Mouse (Mus musculus) midbrain, postnatal 0 days (tissue): ENCODE data around the gene Eif4e1b. TPM values are rescaled to one million over a fixed set of nuclear protein-coding genes. Genes with fewer than 3 reads are reported as not detected.
A peak's percentile ranks its signal among the peaks of the same experiment; 100 is the strongest.

Experiments used
- ATAC-seq: fragments of 200-750 bp; cut with Nextera tagmentation; 2 replicates; pipeline ENCODE4 v1.8.0; 2017; ENCODE audit warnings: moderate number of reproducible peaks, mild to moderate bottlenecking, moderate TSS enrichment, moderate library complexity; ENCODE audit not compliant: low FRiP score
- DNase-seq: peaks from one replicate; pipeline ENCODE4 v3.0.0-alpha.2; 2015; ENCODE audit warnings: low spot score
- H3K27ac ChIP-seq: fragments of 300-500 bp; sonication (generic); 2 replicates; pipeline ENCODE4 v1.5.1; 2014; ENCODE audit warnings: low read depth, mild to moderate bottlenecking, low read length, mixed read lengths
- H3K27me3 ChIP-seq: fragments of 300-500 bp; sonication (generic); 2 replicates; pipeline ENCODE4 v1.6.1; 2014; ENCODE audit warnings: low read length, control low read depth, mixed read lengths; ENCODE audit not compliant: insufficient read depth
- H3K36me3 ChIP-seq: fragments of 300-500 bp; sonication (generic); 2 replicates; pipeline ENCODE4 v1.6.1; 2014; ENCODE audit warnings: low read length, control low read depth, mixed read lengths; ENCODE audit not compliant: insufficient read depth
- H3K4me1 ChIP-seq: fragments of 300-500 bp; sonication (generic); 2 replicates; pipeline ENCODE4 v1.6.1; 2014; ENCODE audit warnings: mild to moderate bottlenecking, control low read depth, antibody characterized with exemption, low read length, mixed read lengths; ENCODE audit not compliant: insufficient read depth
- H3K4me2 ChIP-seq: fragments of 300-500 bp; sonication (generic); 2 replicates; pipeline ENCODE4 v1.6.1; 2014; ENCODE audit warnings: low read depth, mild to moderate bottlenecking, low read length, mixed read lengths; ENCODE audit not compliant: poor library complexity, severe bottlenecking
- H3K4me3 ChIP-seq: fragments of 300-500 bp; sonication (generic); 2 replicates; pipeline ENCODE4 v1.5.1; 2014; ENCODE audit warnings: low read depth, mild to moderate bottlenecking, low read length, moderate library complexity
- H3K9ac ChIP-seq: fragments of 300-500 bp; sonication (generic); replicated peaks from 2 replicates; pipeline ENCODE4 v1.6.1; 2014; ENCODE audit warnings: mild to moderate bottlenecking, low read length, moderate library complexity, mixed read lengths; ENCODE audit not compliant: poor library complexity, severe bottlenecking
- H3K9me3 ChIP-seq: fragments of 300-500 bp; sonication (generic); 2 replicates; pipeline ENCODE4 v1.6.1; 2016; ENCODE audit warnings: low read length, control low read depth
- CTCF ChIP-seq: IDR thresholded peaks from 2 replicates; pipeline ENCODE4 v1.5.1; 2016; ENCODE audit warnings: antibody characterized with exemption, mild to moderate bottlenecking
- WGBS: fragments of 180-500 bp; shearing (Covaris S2); extraction: QIAGEN DNeasy Blood & Tissue Kit; methylation state at CpG from one replicate; pipeline ENCODE4 v1.1.7; 2014; 5-methylcytosine and 5-hydroxymethylcytosine counted together
- polyA plus RNA-seq: library from polyadenylated mRNA; unstranded; fragments of >200 nt; fragmentation: Nextera tagmentation; extraction: Ambion mirVana; gene quantifications from 2 replicates; pipeline ENCODE4 v1.2.1, GENCODE M21; 2015
- total RNA-seq: library from RNA; depleted of rRNA; stranded (reverse); fragments of >200 nt; gene quantifications from 2 replicates; pipeline ENCODE4 v1.2.3, GENCODE M21; 2014

Eif4e1b gene
- total and polyA plus RNA-seq, 2 experiments from 2014 or later: not detected

GRCm38 (mm10) chr13:54748190-54748589 lies 35.6 kb upstream of the Eif4e1b start:
- Histone ChIP-seq H3K27ac (peak overlapping the region; percentile 87), H3K27me3 (no peaks in the 10 kb centered on the region), H3K9ac (peak overlapping the region; percentile 84), H3K4me2 (peak overlapping the region; percentile 73), H3K4me1 (peaks cover 18% of the 10 kb centered on the region), H3K9me3 (no peaks in the 10 kb centered on the region), H3K4me3 (peak overlapping the region; percentile 65), H3K36me3 (no peaks in the 10 kb centered on the region)
- 76% methylated on average over 8 of the region's 8 CpGs for WGBS
- ATAC-seq (no peak), DNase-seq (no peak)
- TF ChIP-seq CTCF: no peak

DNA sequence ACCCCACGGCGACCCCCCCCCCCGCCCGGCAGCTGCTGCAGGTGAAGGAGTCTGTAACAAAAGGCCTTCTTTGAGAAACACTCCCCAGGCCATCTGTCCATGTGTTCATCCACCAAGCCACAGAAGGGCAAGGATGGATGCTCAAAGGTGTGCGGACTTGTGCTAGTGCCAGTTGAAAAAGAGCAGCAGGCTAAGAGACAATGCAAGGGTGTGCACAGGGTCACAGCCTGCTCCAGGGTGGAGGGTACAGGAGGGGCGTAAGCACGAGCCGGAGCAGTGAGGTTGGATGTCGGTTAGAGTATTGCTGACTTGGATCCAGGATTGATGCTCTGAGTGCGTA lies 35.1 kb upstream of the Eif4e1b start:
- WGBS: 23% methylated on average over 10 of the region's 10 CpGs
- Histone ChIP-seq H3K4me3 (peak overlapping the region; percentile 65), H3K9me3 (no peaks in the 10 kb centered on the region), H3K27me3 (no peaks in the 10 kb centered on the region), H3K4me1 (peaks cover 18% of the 10 kb centered on the region), H3K36me3 (no peaks in the 10 kb centered on the region), H3K27ac (peak overlapping the region; percentile 87), H3K4me2 (peak overlapping the region; percentile 73), H3K9ac (peak overlapping the region; percentile 84)
- DNase-seq (no peak), ATAC-seq (peak; percentile 36)
- no peak for TF ChIP-seq CTCF

- H3K4me2 ChIP-seq: peak overlapping the region; percentile 73
- H3K27me3 ChIP-seq: no peaks in the 10 kb centered on the region
- TF ChIP-seq CTCF: no peak
- no peaks in the 10 kb centered on the region for H3K36me3 ChIP-seq
- no peaks in the 10 kb centered on the region for H3K9me3 ChIP-seq
- peak overlapping the region; percentile 65 for H3K4me3 ChIP-seq
- WGBS: 3% methylated on average over 19 of the region's 100 CpGs
- peak overlapping the region; percentile 84 for H3K9ac ChIP-seq
- ATAC-seq (peak; percentile 81), DNase-seq (peak; percentile 86)
- H3K4me1 ChIP-seq: peaks cover 18% of the 10 kb centered on the region
- H3K27ac ChIP-seq: peak overlapping the region; percentile 87
These were observed 34.5 kb upstream of the Eif4e1b start for GRCm38 (mm10) chr13:54749061-54749863.

DNA sequence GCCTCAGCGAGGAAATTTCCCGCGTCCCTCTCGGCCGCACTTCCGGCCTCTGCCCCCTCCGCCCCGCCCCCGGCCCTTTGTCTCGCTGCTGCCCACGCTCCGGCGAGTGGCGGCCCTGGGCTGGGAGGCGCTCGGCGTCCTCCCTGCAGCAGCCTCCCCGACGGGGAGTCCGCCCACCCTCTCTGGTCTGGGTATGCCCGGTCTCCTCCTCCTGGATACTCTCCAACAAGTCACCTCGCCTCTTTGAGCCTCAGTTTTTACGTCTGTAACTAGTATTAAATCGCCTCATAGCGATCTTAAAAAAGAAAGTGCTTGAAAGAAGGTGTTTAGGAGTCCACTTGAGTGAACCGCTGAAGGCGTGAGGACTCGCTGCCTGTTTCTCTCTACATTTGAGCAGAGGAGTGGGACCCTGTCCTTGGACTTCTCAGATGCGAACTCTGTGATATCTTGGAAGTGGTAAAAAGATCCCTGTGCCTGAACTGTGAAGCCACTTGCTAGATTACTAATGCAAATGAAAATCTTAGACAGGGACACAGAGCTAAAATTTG lies 33.9 kb upstream of the Eif4e1b start, which contains the start of gene Gprin1:
Gprin1 (minus strand) TSS at position 11 of the 548 bp plus-strand sequence.
- no peaks in the 10 kb centered on the region for H3K27me3 ChIP-seq
- 4% methylated on average over 27 of the region's 29 CpGs for WGBS
- no peaks in the 10 kb centered on the region for H3K36me3 ChIP-seq
- H3K4me1 ChIP-seq: peaks cover 23% of the 10 kb centered on the region
- H3K4me2 ChIP-seq: peak within 1 kb of the TSS; percentile 73
- no peaks in the 10 kb centered on the region for H3K9me3 ChIP-seq
- no peak for TF ChIP-seq CTCF
- DNase-seq: peak; percentile 56
- H3K27ac ChIP-seq: peak within 1 kb of the TSS; percentile 87
- peak; percentile 58 for ATAC-seq
- H3K4me3 ChIP-seq: peak within 1 kb of the TSS; percentile 65
- peak within 1 kb of the TSS; percentile 84 for H3K9ac ChIP-seq

DNA sequence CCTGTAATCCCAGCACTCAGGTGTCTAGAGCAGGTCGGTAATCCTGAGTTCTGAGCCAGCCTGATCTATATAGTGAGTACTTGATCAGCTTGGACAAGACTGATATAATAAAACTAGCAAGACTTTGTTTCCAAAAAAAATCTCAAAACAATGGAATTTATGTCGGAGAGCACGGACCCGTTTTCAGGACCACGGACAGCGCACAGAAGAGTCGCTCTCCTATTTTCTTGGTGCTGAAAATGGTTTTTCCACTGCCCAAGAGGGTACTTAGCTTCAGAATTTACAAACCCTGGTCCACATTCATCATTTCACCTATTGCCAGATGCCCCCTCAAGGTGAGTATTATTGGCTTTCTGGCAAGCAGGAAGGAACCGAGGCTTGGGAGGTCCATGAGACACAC lies 33.1 kb upstream of the Eif4e1b start:
- peaks cover 28% of the 10 kb centered on the region for H3K4me1 ChIP-seq
- no peak for ATAC-seq
- peak overlapping the region; percentile 73; the same call in 1 of the 2 replicates for H3K4me2 ChIP-seq
- no peaks in the 10 kb centered on the region for H3K27me3 ChIP-seq
- no peak overlapping the region for H3K27ac ChIP-seq
- H3K9me3 ChIP-seq: no peaks in the 10 kb centered on the region
- DNase-seq: no peak
- no peak overlapping the region for H3K9ac ChIP-seq
- H3K36me3 ChIP-seq: no peaks in the 10 kb centered on the region
- H3K4me3 ChIP-seq: no peak overlapping the region
- no peak for TF ChIP-seq CTCF
- WGBS: 10% methylated on average over 8 of the region's 8 CpGs

DNA sequence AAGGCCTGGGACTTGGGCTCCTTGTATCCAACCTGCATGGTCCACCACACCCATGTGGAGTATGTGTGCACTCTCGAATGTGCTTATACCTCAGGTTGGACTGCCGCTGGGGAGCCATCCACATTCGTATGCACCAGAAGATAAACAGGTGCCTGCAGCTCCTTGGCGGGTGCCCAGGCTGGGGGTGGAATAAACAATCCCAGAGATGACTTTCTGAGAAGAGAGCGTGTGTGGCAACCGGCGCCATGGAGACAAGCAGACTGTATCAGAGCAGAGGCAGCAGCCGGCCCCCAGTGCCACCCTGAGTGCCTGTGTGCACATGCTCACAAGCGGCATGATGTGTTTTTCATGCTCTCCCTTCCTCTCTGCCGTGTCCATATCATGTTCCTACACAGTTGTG lies 31.1 kb upstream of the Eif4e1b start:
- no peaks in the 10 kb centered on the region for H3K9me3 ChIP-seq
- no peak overlapping the region for H3K9ac ChIP-seq
- no peak for ATAC-seq
- H3K27me3 ChIP-seq: no peaks in the 10 kb centered on the region
- no peak for TF ChIP-seq CTCF
- no peak overlapping the region for H3K4me2 ChIP-seq
- no peaks in the 10 kb centered on the region for H3K36me3 ChIP-seq
- WGBS: 57% methylated on average over 10 of the region's 10 CpGs
- no peak for DNase-seq
- H3K4me1 ChIP-seq: peaks cover 25% of the 10 kb centered on the region
- no peak overlapping the region for H3K4me3 ChIP-seq
- H3K27ac ChIP-seq: no peak overlapping the region
